Mouse (Mus musculus) thymus, adult 2 months (tissue): Measurements from ENCODE around the gene Donson. TPM values are rescaled to one million over a fixed set of nuclear protein-coding genes. Genes with fewer than 3 reads are reported as not detected.

ENCODE experiments used
- DNase-seq: peaks from one replicate; pipeline ENCODE4 v3.0.0; 2021
- H3K27ac ChIP-seq: fragments of 200-500 bp; 2 replicates; pipeline ENCODE4 v1.5.1; 2012; ENCODE audit warnings: low read length, control low read depth; ENCODE audit not compliant: control insufficient read depth, insufficient read depth
- H3K27me3 ChIP-seq: fragments of 200-500 bp; 2 replicates; pipeline ENCODE4 v1.6.1; 2012; ENCODE audit warnings: mild to moderate bottlenecking, low read length, moderate library complexity, mixed read lengths; ENCODE audit not compliant: control insufficient read depth, insufficient read depth
- H3K36me3 ChIP-seq: fragments of 200-500 bp; 2 replicates; pipeline ENCODE4 v1.6.1; 2012; ENCODE audit warnings: mild to moderate bottlenecking, low read length, moderate library complexity; ENCODE audit not compliant: control insufficient read depth, insufficient read depth
- H3K4me1 ChIP-seq: fragments of 200-500 bp; replicated peaks from 2 replicates; pipeline ENCODE4 v1.6.1; 2012; ENCODE audit warnings: low read length; ENCODE audit not compliant: control insufficient read depth, insufficient read depth
- H3K4me3 ChIP-seq: fragments of 200-500 bp; 2 replicates; pipeline ENCODE4 v1.5.1; 2012; ENCODE audit warnings: mild to moderate bottlenecking, low read length, control low read depth, moderate library complexity; ENCODE audit not compliant: control insufficient read depth, insufficient read depth
- CTCF ChIP-seq: fragments of 200-500 bp; IDR thresholded peaks from 2 replicates; pipeline ENCODE4 v1.5.1; 2012; ENCODE audit warnings: mild to moderate bottlenecking, control low read depth, low read length, moderate library complexity, borderline replicate concordance; ENCODE audit not compliant: control insufficient read depth, poor library complexity, insufficient read depth; ENCODE audit errors: extremely low read depth
- POLR2A ChIP-seq: fragments of 200-500 bp; IDR thresholded peaks from 2 replicates; pipeline ENCODE4 v1.6.1; 2012; ENCODE audit warnings: mild to moderate bottlenecking, low read length, control low read depth, moderate library complexity; ENCODE audit not compliant: control insufficient read depth, poor library complexity, insufficient read depth; ENCODE audit errors: extremely low read depth
- WGBS: fragments of 180-500 bp; shearing (Covaris S2); methylation state at CpG from one replicate; pipeline ENCODE4 v1.1.7; 2018; 5-methylcytosine and 5-hydroxymethylcytosine counted together
- polyA plus RNA-seq: library from polyadenylated mRNA; depleted of rRNA; stranded (reverse); fragments of >200 nt; gene quantifications from 2 replicates; pipeline ENCODE4 v1.2.3, GENCODE M21; 2012; rRNA removed

Donson gene
- 19.5 and 28.8 TPM in 2 replicates for polyA plus RNA-seq

- peak; percentile 95 for DNase-seq
- Histone ChIP-seq H3K27ac (peak within 1 kb of the TSS; percentile 67), H3K36me3 (peaks cover 5% of the 10 kb centered on the region; the same call in 1 of the 2 replicates), H3K4me3 (peak within 1 kb of the TSS; percentile 67), H3K27me3 (no peaks in the 10 kb centered on the region), H3K4me1 (peaks cover 13% of the 10 kb centered on the region)
- 1% methylated on average over 71 of the region's 71 CpGs for WGBS
- 0 out of 2 replicates have a peak, but pooled peaks have one; percentile 48 for TF ChIP-seq CTCF
- TF ChIP-seq POLR2A = peak; percentile 82
Observed at GRCm38 (mm10) chr16:91688619-91689334, at the start of gene Donson. TSS of gene Donson (minus strand) at chr16:91688770.

GRCm38 (mm10) chr16:91736046-91736816 lies 47.7 kb upstream of the Donson start:
- Histone ChIP-seq H3K36me3 (no peaks in the 10 kb centered on the region), H3K27me3 (no peaks in the 10 kb centered on the region; the same call in 1 of the 2 replicates), H3K4me1 (no peaks in the 10 kb centered on the region), H3K4me3 (no peak overlapping the region), H3K27ac (no peak overlapping the region)
- WGBS = 73% methylated on average over 7 of the region's 7 CpGs
- DNase-seq = no peak
- no peak for TF ChIP-seq POLR2A

GRCm38 (mm10) chr16:91734771-91735170 lies 46.2 kb upstream of the Donson start:
- Histone ChIP-seq H3K27me3 (peaks cover 4% of the 10 kb centered on the region), H3K4me3 (no peak overlapping the region), H3K27ac (no peak overlapping the region), H3K4me1 (peaks cover 3% of the 10 kb centered on the region), H3K36me3 (no peaks in the 10 kb centered on the region)
- 84% methylated on average over 5 of the region's 5 CpGs for WGBS
- DNase-seq = no peak
- TF ChIP-seq CTCF = no peak
- TF ChIP-seq POLR2A = no peak

GRCm38 (mm10) chr16:91732816-91733215 lies 44.2 kb upstream of the Donson start:
- TF ChIP-seq CTCF (no peak), POLR2A (no peak)
- 43% methylated on average over 2 of the region's 2 CpGs for whole genome bisulfite sequencing
- no peak for DNase-seq
- peaks cover 8% of the 10 kb centered on the region for H3K4me1 ChIP-seq
- no peak overlapping the region for H3K27ac ChIP-seq
- peaks cover 5% of the 10 kb centered on the region for H3K27me3 ChIP-seq
- H3K4me3 ChIP-seq = no peak overlapping the region
- H3K36me3 ChIP-seq = no peaks in the 10 kb centered on the region

- Histone ChIP-seq H3K27me3 (peaks cover 5% of the 10 kb centered on the region), H3K27ac (no peak overlapping the region), H3K4me3 (no peak overlapping the region), H3K36me3 (no peaks in the 10 kb centered on the region), H3K4me1 (peaks cover 8% of the 10 kb centered on the region)
- no peak for TF ChIP-seq CTCF
- no peak for TF ChIP-seq POLR2A
- no peak for DNase-seq
- WGBS = 8% methylated on average over 11 of the region's 11 CpGs
Observed at GRCm38 (mm10) chr16:91730446-91730845, 41.9 kb upstream of the Donson start.

GRCm38 (mm10) chr16:91729821-91730441 lies 41.4 kb upstream of the Donson start:
- DNase-seq = peak; percentile 34
- Histone ChIP-seq H3K36me3 (no peaks in the 10 kb centered on the region), H3K4me3 (peak overlapping the region; percentile 49), H3K4me1 (peaks cover 8% of the 10 kb centered on the region), H3K27ac (no peak overlapping the region), H3K27me3 (peaks cover 5% of the 10 kb centered on the region)
- TF ChIP-seq POLR2A (no peak), CTCF (no peak)
- WGBS = under 1% methylated on average over 44 of the region's 44 CpGs
